8 mouse cellular contexts compared by ENCODE assay signal in genomic region chr7:100287748-100288578, GRCm38 (mm10). TPM values are rescaled to one million over a fixed set of nuclear protein-coding genes. Genes with fewer than 3 reads are reported as not detected.
A peak's percentile ranks its signal among the peaks of the same experiment; 100 is the strongest.
DNase-seq lines count a peak whose midpoint lies in the region; ATAC-seq and TF ChIP-seq lines count a peak whose summit lies in the region.

No protein-coding gene starts in this region.

- peak; percentile 56 for DNase-seq in right cerebral cortex, postnatal 14 days
- no peak for DNase-seq in right cerebral cortex, postnatal 36 days (ENCODE audit: low spot score in 2 of 2)
- DNase-seq in forebrain, embryonic 11.5 days (ENCODE audit: low spot score) = peak; percentile 82
- DNase-seq in frontal cortex, postnatal 10 days (ENCODE audit: low spot score in 2 of 2) = no peak

- H3K9ac ChIP-seq in forebrain, embryonic 11.5 days (ENCODE audit: low read length) = no peak overlapping the region
- no peak overlapping the region for H3K9ac ChIP-seq in intestine, embryonic 15.5 days
- H3K9ac ChIP-seq in liver, embryonic 15.5 days = no peak overlapping the region

- peak overlapping the region; percentile 30; the same call in 1 of the 2 replicates for H3K4me2 ChIP-seq in forebrain, embryonic 11.5 days (ENCODE audit: low read depth, low read length, severe bottlenecking)
- H3K4me2 ChIP-seq in intestine, embryonic 15.5 days (replicated peaks) = peak overlapping the region; percentile 58
- peak overlapping the region; percentile 34 for H3K4me2 ChIP-seq in liver, embryonic 15.5 days

- TF ChIP-seq CTCF in olfactory bulb, adult 2 months (IDR thresholded peaks at IDR 0.05; ENCODE audit: insufficient read depth, low read depth, low read length) = no peak

- WGBS in forebrain, embryonic 11.5 days = 32% methylated on average over 7 of the region's 7 CpGs
- 8% methylated on average over 7 of the region's 7 CpGs for WGBS in intestine, embryonic 15.5 days
- WGBS in liver, embryonic 15.5 days (ENCODE audit: insufficient replicate concordance) = 33% methylated on average over 7 of the region's 7 CpGs
- 39% methylated on average over 7 of the region's 7 CpGs for WGBS in olfactory bulb, adult 2 months

- peaks cover 7% of the 10 kb centered on the region for H3K4me1 ChIP-seq in forebrain, embryonic 11.5 days (replicated peaks; ENCODE audit: control insufficient read depth, insufficient read depth, low read length)
- H3K4me1 ChIP-seq in intestine, embryonic 15.5 days (replicated peaks) = peaks cover 13% of the 10 kb centered on the region
- H3K4me1 ChIP-seq in liver, embryonic 15.5 days (replicated peaks) = 0 out of 2 replicates have a peak, but pooled peaks cover 6% of the 10 kb centered on the region
- peaks cover 13% of the 10 kb centered on the region for H3K4me1 ChIP-seq in olfactory bulb, adult 2 months (ENCODE audit: control insufficient read depth, insufficient read depth, low read length)

- no peaks in the 10 kb centered on the region for H3K9me3 ChIP-seq in forebrain, embryonic 11.5 days (ENCODE audit: control insufficient read depth, low read length)
- no peaks in the 10 kb centered on the region for H3K9me3 ChIP-seq in intestine, embryonic 15.5 days
- H3K9me3 ChIP-seq in liver, embryonic 15.5 days (replicated peaks) = no peaks in the 10 kb centered on the region

- peaks cover 17% of the 10 kb centered on the region for H3K27me3 ChIP-seq in forebrain, embryonic 11.5 days (ENCODE audit: control insufficient read depth, insufficient read depth, low read length)
- no peaks in the 10 kb centered on the region for H3K27me3 ChIP-seq in intestine, embryonic 15.5 days (replicated peaks)
- peaks cover 82% of the 10 kb centered on the region for H3K27me3 ChIP-seq in liver, embryonic 15.5 days

- ATAC-seq in forebrain, embryonic 11.5 days (replicated peaks; ENCODE audit: low FRiP score) = peak; percentile 61
- ATAC-seq in intestine, embryonic 15.5 days = peak; percentile 87
- ATAC-seq in liver, embryonic 15.5 days (ENCODE audit: insufficient read depth) = peak; percentile 52
- no peak for ATAC-seq in megakaryocyte-erythroid progenitor cell, adult 5-6 weeks (replicated peaks; ENCODE audit: low FRiP score, low TSS enrichment, poor library complexity, severe bottlenecking)

- no peaks in the 10 kb centered on the region for H3K36me3 ChIP-seq in forebrain, embryonic 11.5 days (ENCODE audit: control insufficient read depth, insufficient read depth, low read length)
- H3K36me3 ChIP-seq in intestine, embryonic 15.5 days = no peaks in the 10 kb centered on the region
- H3K36me3 ChIP-seq in liver, embryonic 15.5 days (replicated peaks) = no peaks in the 10 kb centered on the region

- TF ChIP-seq POLR2A in olfactory bulb, adult 2 months (IDR thresholded peaks at IDR 0.05; ENCODE audit: insufficient read depth, low read depth, low read length) = no peak

- peak overlapping the region; percentile 79 for H3K27ac ChIP-seq in forebrain, embryonic 11.5 days (ENCODE audit: low read depth, low read length)
- peak overlapping the region; percentile 86 for H3K27ac ChIP-seq in intestine, embryonic 15.5 days
- H3K27ac ChIP-seq in liver, embryonic 15.5 days (replicated peaks) = peak overlapping the region; percentile 51; the same call in 1 of the 2 replicates
- H3K27ac ChIP-seq in olfactory bulb, adult 2 months (ENCODE audit: insufficient read depth, low read depth, low read length) = peak overlapping the region; percentile 2; the same call in 1 of the 2 replicates

- no peak overlapping the region for H3K4me3 ChIP-seq in forebrain, embryonic 11.5 days (ENCODE audit: low read depth, low read length)
- H3K4me3 ChIP-seq in intestine, embryonic 15.5 days (replicated peaks) = peak overlapping the region; percentile 11
- H3K4me3 ChIP-seq in liver, embryonic 15.5 days (replicated peaks) = 0 out of 2 replicates have a peak overlapping the region, but pooled peaks have one; percentile 7
- no peak overlapping the region for H3K4me3 ChIP-seq in olfactory bulb, adult 2 months (ENCODE audit: insufficient read depth, low read depth, low read length)

RNA-seq across cellular contexts. Expression of gene P4ha3, which starts 2.6 kb away (rescaled TPM):
- polyA plus RNA-seq in forebrain, embryonic 11.5 days (2014; fragmentation: Nextera tagmentation; extraction: Ambion mirVana) = 5.6 and 6.8 TPM in 2 replicates
- polyA plus RNA-seq in intestine, embryonic 15.5 days (2015; fragmentation: Nextera tagmentation; extraction: Ambion mirVana) = 4.6 and 5.8 TPM in 2 replicates
- 1.0 and 1.2 TPM in 2 replicates for polyA plus RNA-seq in liver, embryonic 15.5 days (2015; fragmentation: Nextera tagmentation; extraction: Ambion mirVana)
- polyA plus RNA-seq in olfactory bulb, adult 2 months (2012; ENCODE audit: insufficient read depth, insufficient read length, low replicate concordance, missing spikeins) = not detected in 2 replicates
- not detected in 2 replicates for total RNA-seq in megakaryocyte-erythroid progenitor cell, adult 5-6 weeks (2014; fragmentation: Nextera tagmentation)
- 0.38 TPM in 1 of 2 replicates, not detected in the other for total RNA-seq in megakaryocyte-erythroid progenitor cell, adult 5-6 weeks (2017)

Comparison
In these comparisons a context has a peak if more than half of its experiments do, and no peak if none do; other contexts are left out.
1. DNase-seq: peak in right cerebral cortex, postnatal 14 days (single experiment) and forebrain, embryonic 11.5 days (single experiment); none in right cerebral cortex, postnatal 36 days (0 of 2) and frontal cortex, postnatal 10 days (0 of 2).
2. H3K27ac ChIP-seq: peak in every context shown above with its lines; median percentile 86 in intestine, embryonic 15.5 days; 79 in forebrain, embryonic 11.5 days; 51 in liver, embryonic 15.5 days; 2 in olfactory bulb, adult 2 months.
3. H3K4me3 ChIP-seq: peak in intestine, embryonic 15.5 days (single experiment) and liver, embryonic 15.5 days (single experiment); none in forebrain, embryonic 11.5 days (single experiment) and olfactory bulb, adult 2 months (single experiment).
4. Peak in every context shown above with its lines, with median percentiles within 50 percentile points of each other: H3K4me2 ChIP-seq.